Mouse (Mus musculus): ENCODE data around the gene Ppp1r35.

Ppp1r35 gene

GRCm38 (mm10) chr5:137783901-137784540 is 5.4 kb downstream of the Ppp1r35 start:
- DNase-seq: no peak

- DNase-seq: no peak
These were observed 5.9 kb downstream of the Ppp1r35 start for GRCm38 (mm10) chr5:137784546-137784945.

- peak in 1 of 2 experiments; percentile 62 for DNase-seq
These were observed 6.7 kb downstream of the Ppp1r35 start for GRCm38 (mm10) chr5:137785164-137786031.

GRCm38 (mm10) chr5:137786109-137786942 is 7.7 kb downstream of the Ppp1r35 start:
- DNase-seq: peak; percentile 99 to 100

GRCm38 (mm10) chr5:137787151-137787928 is 8.7 kb downstream of the Ppp1r35 start, which contains the start of the genes Mepce and Zcwpw1:
TSS of gene Mepce (minus strand) at chr5:137787655.
TSS of gene Zcwpw1 (plus strand) at chr5:137787798.
- peak; percentile 94 to 97 for DNase-seq

GRCm38 (mm10) chr5:137788171-137788570 is 9.5 kb downstream of the Ppp1r35 start:
- no peak for DNase-seq

- no peak for DNase-seq
These were observed 10.4 kb downstream of the Ppp1r35 start for GRCm38 (mm10) chr5:137788946-137789531.

- DNase-seq: no peak
These were observed 12.9 kb downstream of the Ppp1r35 start for GRCm38 (mm10) chr5:137791553-137791952.

GRCm38 (mm10) chr5:137796606-137797005 is 18.0 kb downstream of the Ppp1r35 start:
- DNase-seq: no peak

GRCm38 (mm10) chr5:137800917-137801316 is 22.3 kb downstream of the Ppp1r35 start:
- DNase-seq: no peak

- no peak for DNase-seq
These were observed 27.5 kb downstream of the Ppp1r35 start for GRCm38 (mm10) chr5:137806158-137806557.

GRCm38 (mm10) chr5:137808316-137808715 is 29.7 kb downstream of the Ppp1r35 start:
- no peak for DNase-seq

- DNase-seq: no peak
These were observed 39.0 kb downstream of the Ppp1r35 start for GRCm38 (mm10) chr5:137817466-137818222.

GRCm38 (mm10) chr5:137822126-137822525 is 43.5 kb downstream of the Ppp1r35 start:
- no peak for DNase-seq

- DNase-seq: no peak
These were observed 44.0 kb downstream of the Ppp1r35 start for GRCm38 (mm10) chr5:137822602-137823001.

- DNase-seq: no peak
These were observed 44.9 kb downstream of the Ppp1r35 start for GRCm38 (mm10) chr5:137823455-137824045.

- DNase-seq: no peak
These were observed 46.4 kb downstream of the Ppp1r35 start for GRCm38 (mm10) chr5:137825030-137825429.

- DNase-seq: no peak
These were observed 47.3 kb downstream of the Ppp1r35 start for GRCm38 (mm10) chr5:137825971-137826370.

GRCm38 (mm10) chr5:137826421-137826820 is 47.8 kb downstream of the Ppp1r35 start:
- no peak for DNase-seq

- DNase-seq: no peak
These were observed 50.0 kb downstream of the Ppp1r35 start for GRCm38 (mm10) chr5:137828694-137829093.
